Mouse (Mus musculus) fibroblast of lung, adult 2 months (primary cell): ENCODE data around the gene Amer2.

Experiments used
- DNase-seq: peaks from one replicate; pipeline ENCODE4 v3.0.0-alpha.2; 2011; ENCODE audit warnings: low read depth

The Amer2 gene

DNA sequence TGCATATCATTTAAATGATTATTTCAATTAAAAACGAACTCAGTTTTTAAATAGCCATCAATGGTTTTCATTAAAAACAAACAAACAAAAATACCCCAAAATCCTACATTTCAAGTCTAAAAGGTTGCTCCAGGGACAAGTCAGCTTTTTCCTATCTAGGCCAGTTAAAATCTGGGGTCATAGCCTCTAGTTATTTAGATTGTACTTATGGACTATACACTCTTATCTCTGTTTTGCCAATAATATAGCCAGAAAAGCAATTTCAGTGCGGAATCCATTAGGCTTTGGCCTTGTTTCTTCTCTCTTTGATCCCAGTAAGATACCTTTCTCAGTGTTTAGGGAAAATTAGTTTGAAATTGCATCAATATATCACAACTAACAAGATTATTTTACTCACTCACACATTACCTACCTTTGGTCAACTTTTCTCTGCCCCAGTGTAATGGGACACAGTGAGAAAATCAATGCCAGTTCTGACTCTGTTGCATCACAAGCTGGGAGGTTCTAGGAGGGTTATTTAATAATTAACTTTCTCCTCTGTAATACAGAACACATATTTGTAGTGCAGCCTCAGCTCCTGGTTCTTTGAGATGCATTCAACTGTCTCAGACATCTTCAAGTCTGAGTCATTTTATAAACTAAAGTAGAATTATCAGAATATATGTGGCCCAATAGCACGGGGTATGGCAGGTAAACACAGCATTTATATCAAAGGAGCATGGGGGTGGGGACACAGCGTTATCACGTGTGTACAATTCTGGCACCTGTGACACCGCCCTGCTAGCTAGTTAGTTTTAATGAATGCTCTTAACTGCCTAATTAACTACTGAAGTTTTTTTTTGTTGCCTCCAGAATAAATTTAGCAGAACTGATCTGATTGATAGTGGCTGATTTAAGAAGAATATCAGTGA, 13.8 kb downstream of the Amer2 start:
- DNase-seq, result no peak

- no peak for DNase-seq
These were observed 15.3 kb downstream of the Amer2 start for GRCm38 (mm10) chr14:60388332-60388731.

DNA sequence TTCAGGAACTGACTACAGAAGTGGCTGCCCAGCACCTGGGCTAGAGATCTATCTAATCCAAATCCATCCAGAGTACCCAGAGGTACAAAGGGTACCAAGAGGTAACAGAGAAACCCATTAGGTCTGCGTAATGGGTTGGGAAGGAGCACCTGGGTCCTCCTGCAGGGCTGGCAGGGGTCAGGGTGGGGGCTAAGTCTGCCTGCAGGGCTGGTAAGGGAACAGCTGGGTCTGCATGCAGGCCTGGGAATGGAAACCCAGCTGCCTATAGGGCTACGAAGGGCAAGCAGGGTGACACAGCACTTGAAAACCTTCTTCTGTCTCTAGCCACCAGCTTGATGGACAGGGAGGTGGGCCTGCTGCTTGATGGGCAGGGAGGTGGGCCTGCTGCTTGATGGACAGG, 19.1 kb downstream of the Amer2 start:
- no peak for DNase-seq

DNA sequence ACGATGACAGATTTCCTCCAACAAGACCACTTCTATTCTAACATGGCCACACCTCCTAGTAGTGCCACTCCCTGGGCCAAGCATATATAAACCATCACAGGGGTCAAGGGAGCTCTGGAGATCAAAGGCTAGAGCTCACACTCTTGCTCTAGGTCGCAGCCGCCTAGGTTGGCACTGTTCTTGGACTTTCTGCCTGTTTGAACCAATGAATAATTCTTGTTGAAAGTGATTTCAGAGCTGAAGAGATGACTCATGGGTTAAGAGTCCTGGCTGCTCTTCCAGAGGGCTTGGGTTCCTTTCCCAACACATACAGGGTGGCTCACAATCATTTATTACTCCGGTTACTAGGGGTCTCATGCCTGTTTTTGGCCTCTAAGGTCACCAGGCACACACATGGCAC, 24.3 kb downstream of the Amer2 start:
- peak; percentile 32 for DNase-seq

DNA sequence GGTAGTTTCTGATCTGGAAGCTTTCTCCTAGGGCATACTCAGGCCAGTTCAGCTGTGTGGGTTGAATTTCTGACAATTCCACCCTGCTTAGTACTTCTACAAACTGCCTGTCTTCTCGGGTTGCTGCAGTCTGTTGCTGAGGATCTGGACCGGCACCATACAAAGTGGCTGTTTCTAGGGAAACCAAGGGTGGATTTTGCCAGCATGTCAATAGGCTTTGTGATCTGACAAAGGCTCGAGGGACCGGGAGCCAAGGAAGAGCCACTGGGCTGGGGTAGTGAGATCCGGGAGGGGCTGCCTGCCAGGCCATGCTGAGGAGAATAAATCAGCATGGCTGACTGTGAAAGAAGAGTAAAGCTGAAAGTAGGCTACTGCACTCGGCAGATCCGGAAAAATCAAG, 25.8 kb downstream of the Amer2 start:
- DNase-seq, result no peak

DNA sequence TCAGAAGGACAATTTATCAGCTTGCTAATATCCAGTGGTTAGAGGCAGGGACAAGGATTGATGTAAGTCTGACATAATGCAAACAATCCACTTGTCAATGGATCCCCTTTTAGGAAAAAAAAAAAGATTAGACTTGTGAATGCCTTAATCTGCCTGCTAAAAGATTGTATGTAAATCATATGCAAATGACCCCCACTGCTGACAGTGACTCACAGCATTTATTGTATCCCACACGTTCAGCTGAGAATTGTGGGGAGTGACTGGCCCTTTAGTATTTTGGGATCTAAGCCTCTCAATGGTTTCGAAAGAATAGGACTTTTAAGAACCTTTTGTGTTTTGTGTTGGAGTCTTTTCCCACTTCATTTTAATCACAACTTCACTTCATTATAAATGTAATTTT, 30.2 kb downstream of the Amer2 start:
- DNase-seq, result no peak

- DNase-seq, result no peak
These were observed 32.8 kb downstream of the Amer2 start for GRCm38 (mm10) chr14:60405829-60406228.

GRCm38 (mm10) chr14:60406543-60406942, 33.5 kb downstream of the Amer2 start:
- DNase-seq, result no peak

GRCm38 (mm10) chr14:60407319-60407718, 34.3 kb downstream of the Amer2 start:
- DNase-seq, result peak; percentile 44

DNA sequence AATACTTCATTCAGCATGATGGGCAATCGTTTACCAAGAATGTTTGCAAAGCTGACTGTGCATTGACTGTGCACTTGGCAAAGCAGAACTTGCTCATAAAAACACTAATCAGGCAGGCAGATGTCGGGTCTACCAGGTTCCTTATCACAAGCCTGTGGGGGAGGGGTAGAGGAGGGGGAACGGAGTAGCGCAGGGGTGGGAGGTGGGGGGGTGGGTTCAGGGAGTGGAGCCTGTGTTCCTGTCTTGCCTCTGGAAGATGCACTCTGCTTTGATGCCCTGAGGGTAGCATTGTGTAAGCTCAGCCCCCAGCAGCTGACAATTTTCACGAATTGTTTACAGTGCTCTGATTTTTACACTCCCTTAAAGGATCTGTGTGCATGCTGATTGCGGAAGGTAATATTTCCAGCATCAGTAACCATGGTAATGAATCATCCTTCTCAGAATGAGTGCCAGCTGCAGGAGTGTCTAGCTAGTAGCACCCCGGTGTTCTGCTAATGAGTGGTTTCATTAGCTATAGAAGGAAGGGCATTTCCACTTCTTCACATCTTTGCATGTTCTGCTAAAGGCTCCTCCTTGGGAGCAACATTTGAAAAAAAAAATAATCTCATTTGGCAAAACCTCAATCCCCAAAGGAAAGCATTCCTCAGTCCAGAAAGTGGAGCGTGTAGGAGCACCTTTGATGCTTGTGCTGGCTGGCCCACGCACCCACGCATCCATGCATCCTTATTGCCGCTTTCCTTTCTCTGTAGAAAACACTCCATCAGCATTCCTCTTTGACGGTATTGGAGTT, 36.8 kb downstream of the Amer2 start:
- DNase-seq, result no peak

DNA sequence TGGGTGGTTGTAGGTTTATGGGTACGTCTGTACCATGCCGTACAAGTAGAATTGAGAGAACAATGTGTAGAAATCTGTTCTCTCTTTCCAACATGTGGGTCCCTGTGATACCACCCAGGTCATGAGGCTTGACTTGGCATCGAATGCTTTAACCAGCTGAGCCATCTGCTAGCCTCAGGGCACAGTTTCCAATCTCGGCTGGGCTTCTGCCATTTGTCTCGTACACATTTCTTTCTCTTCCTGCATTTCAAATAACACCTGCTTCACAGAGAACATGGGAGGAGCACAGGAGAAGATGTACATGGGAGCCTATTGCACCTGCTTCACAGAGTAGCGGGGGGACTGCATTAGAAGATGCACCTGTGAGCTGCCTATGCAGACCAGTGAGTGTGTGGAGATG, 38.2 kb downstream of the Amer2 start:
- no peak for DNase-seq

GRCm38 (mm10) chr14:60414691-60415090, 41.6 kb downstream of the Amer2 start:
- no peak for DNase-seq

DNA sequence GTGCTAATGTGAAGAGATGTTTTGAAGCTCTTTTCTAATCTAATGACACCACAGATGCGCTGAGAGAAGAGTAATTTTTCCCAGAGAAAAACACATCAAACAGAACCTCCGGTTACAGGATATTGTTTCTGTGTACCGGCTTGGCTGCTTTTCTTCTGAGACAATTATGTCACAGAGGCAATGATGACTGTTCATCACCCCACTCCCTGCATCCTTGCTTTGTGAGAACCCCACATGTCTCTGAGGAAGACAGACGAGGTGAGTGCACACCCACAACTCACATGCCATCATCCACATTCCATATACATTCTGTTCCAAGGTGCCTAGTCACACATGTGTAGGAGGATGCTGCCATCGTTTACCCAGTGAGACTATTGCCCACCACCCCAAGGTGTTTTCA, 44.9 kb downstream of the Amer2 start:
- DNase-seq, result no peak

- no peak for DNase-seq
These were observed 49.9 kb downstream of the Amer2 start for GRCm38 (mm10) chr14:60422920-60423319.

DNA sequence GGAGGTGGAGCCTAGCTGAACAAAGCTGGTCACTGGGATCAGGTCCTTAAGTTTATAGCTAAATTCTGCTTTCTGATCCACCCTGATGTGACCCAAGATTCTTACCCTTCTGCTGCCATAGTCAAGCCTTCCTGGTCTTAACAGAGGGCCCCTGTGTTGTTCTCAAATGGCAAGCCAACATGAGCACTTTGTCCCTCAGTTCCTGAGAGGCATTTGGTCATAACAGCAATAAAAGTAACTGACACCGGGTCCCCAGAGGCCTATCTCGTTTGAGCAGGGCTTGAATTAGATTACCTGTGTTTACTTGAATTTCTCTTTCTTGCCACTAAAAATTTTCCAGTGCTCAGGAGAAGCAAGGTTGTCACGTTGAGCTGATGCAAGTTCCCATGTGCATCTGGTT, 51.1 kb downstream of the Amer2 start:
- no peak for DNase-seq

DNA sequence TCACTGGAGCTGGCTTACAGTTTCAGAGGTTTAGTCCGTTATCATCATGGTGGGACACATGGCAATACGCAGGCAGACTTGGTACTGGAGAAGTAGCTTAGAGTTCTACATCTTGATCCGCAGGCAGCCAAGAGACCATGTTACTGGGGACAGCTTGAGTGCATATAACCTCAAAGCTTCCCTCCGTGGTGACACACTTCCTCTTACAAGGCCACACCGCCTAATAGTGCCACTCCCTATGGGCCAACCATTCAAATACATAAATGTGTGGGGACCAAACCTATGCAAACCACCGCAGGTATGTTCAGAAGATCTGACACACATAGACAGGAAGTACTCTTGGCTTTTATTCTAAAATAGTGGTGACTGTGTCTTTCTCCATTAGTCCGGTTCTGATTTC, 52.5 kb downstream of the Amer2 start:
- no peak for DNase-seq

GRCm38 (mm10) chr14:60427896-60428295, 54.8 kb downstream of the Amer2 start:
- peak; percentile 36 for DNase-seq

DNA sequence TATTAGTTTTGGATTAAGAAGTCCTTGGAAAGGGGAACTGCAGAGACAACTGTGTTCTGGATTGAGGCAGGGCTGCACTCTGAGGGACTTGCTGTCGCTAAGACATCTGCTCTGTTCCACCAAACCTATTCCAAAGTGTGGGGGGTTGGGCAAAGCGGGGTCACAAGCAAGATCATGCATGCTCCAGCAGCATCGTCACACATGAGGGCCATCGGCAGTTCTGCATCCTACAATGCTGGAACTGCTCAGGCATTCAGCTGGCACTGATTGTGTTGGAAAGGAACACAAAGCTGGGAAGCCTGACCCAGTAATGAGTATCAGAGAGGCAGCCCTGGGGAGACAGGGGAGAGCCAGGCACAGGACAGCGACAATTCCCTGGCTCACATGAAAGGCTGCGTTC, 56.5 kb downstream of the Amer2 start:
- no peak for DNase-seq

DNA sequence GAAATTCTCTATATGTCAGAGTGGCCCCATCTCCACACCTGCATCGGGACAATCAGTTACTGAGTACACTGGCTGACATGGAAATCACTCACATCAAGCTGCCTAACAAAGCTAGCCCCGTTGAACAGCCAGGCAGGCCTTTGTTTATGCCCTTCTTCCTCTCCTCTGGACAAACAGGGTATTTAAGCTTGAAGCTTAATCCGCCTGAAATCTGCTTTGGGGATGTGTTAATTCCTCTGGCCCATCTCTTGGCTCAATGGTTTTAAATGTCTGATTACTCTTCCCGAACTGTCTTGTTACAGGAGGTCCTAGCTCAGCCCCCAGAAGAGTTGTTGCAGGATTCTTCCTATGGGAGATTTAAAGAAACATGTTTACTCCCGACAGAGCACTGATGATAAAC, 58.5 kb downstream of the Amer2 start:
- DNase-seq, result no peak

GRCm38 (mm10) chr14:60432136-60432535, 59.1 kb downstream of the Amer2 start:
- no peak for DNase-seq

GRCm38 (mm10) chr14:60435515-60435914, 62.5 kb downstream of the Amer2 start:
- DNase-seq, result no peak

DNA sequence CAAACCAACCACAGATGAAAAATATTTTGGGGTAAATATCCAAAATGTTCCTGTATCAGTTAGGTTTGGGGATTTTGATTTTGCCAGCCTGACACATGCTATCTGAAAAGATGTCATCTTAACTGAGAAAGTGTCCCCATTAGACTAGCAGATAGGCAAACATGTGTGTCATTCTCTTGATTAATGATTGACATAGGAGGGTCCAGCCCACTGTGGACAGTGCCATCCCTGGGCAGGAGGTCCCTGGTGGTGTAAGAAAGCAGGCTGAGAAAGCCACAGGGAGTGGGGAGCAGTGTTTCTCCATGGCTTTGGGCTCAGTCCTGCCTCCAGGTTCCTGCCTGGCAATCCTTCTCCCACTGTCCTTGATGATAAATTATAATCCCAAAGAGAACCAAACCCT, 63.3 kb downstream of the Amer2 start:
- no peak for DNase-seq
